Mouse (Mus musculus): ENCODE results near the gene Col4a4. TPM values are rescaled to one million over a fixed set of nuclear protein-coding genes. Genes with fewer than 3 reads are reported as not detected.

Gene Col4a4
- polyA plus RNA-seq, 1 experiment, result 0.75 TPM

GRCm38 (mm10) chr1:82475254-82475653, 111.4 kb downstream of the Col4a4 start:
- Histone ChIP-seq H3K4me3 (ENCODE audit: insufficient read depth, low read depth, low read length) (no peak overlapping the region), H3K27ac (replicated peaks; ENCODE audit: low read depth, low read length) (no peak overlapping the region), H3K4me1 (ENCODE audit: control insufficient read depth, insufficient read depth, insufficient read length, low read length) (peaks cover 2% of the 10 kb centered on the region; the same call in 1 of the 2 replicates)

GRCm38 (mm10) chr1:82474461-82474961, 112.1 kb downstream of the Col4a4 start:
- H3K27ac ChIP-seq (replicated peaks; ENCODE audit: low read depth, low read length), result no peak overlapping the region
- H3K4me3 ChIP-seq (ENCODE audit: insufficient read depth, low read depth, low read length), result no peak overlapping the region
- H3K4me1 ChIP-seq (ENCODE audit: control insufficient read depth, insufficient read depth, insufficient read length, low read length), result peaks cover 2% of the 10 kb centered on the region; the same call in 1 of the 2 replicates

- Histone ChIP-seq H3K27ac (replicated peaks; ENCODE audit: low read depth, low read length) (no peak overlapping the region), H3K4me3 (ENCODE audit: insufficient read depth, low read depth, low read length) (no peak overlapping the region), H3K4me1 (ENCODE audit: control insufficient read depth, insufficient read depth, insufficient read length, low read length) (peaks cover 2% of the 10 kb centered on the region; the same call in 1 of the 2 replicates)
These were observed 113.2 kb downstream of the Col4a4 start for GRCm38 (mm10) chr1:82473467-82473866.

- no peak overlapping the region for H3K4me3 ChIP-seq (ENCODE audit: insufficient read depth, low read depth, low read length)
- H3K4me1 ChIP-seq (ENCODE audit: control insufficient read depth, insufficient read depth, insufficient read length, low read length), result no peaks in the 10 kb centered on the region
- H3K27ac ChIP-seq (replicated peaks; ENCODE audit: low read depth, low read length), result no peak overlapping the region
These were observed 116.0 kb downstream of the Col4a4 start for GRCm38 (mm10) chr1:82470516-82471225.

DNA sequence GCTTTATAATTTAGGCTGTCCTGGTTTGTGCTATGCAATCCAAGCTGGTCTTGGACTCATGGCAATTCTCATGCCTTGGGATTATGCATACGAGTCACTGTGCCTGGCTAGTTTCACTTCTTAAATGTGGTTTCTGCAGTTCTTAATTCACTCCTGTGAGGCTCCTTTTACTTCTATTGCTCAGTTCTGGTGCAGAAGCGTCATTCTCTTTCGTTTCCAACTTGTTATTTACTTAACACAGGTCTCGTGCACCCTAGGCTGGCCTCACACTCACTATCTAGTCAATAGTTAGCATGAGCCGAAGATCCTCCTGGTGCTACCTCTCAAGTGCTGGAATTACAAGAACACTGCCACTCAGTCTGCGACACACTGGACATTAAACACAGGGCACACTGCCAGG, 117.8 kb downstream of the Col4a4 start:
- no peak overlapping the region for H3K27ac ChIP-seq (replicated peaks; ENCODE audit: low read depth, low read length)
- H3K4me3 ChIP-seq (ENCODE audit: insufficient read depth, low read depth, low read length), result no peak overlapping the region

DNA sequence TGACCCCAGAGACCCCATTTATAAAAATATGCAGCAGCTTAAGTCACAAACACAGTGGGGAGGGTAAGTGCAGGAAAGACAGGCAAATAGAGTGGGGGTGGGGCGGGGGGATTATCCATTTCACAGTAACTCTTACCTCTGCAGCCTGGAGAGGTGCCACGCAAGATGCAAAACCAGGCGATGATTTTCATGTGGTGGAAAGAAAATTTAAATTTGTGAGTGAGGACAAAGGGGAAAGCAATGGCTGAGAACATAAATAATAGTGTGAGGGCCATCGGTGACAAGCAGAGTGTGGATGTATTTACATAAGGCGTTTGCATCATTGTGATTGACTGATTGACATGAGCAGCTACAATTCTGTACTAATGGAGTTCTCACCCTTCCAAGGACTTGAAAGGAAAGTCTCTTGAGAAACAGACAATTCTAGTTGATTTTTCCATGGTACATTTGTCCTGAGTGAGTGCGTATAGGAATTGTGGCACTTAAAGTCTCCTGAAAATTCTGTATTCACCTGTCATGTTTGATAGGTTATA, 121.3 kb downstream of the Col4a4 start:
- Histone ChIP-seq H3K27ac (replicated peaks; ENCODE audit: low read depth, low read length) (no peak overlapping the region), H3K4me1 (ENCODE audit: control insufficient read depth, insufficient read depth, insufficient read length, low read length) (no peaks in the 10 kb centered on the region)

More for the DNA sequence above, 117.8 kb downstream of the Col4a4 start:
- H3K4me1 ChIP-seq (ENCODE audit: control insufficient read depth, insufficient read depth, insufficient read length, low read length), result no peaks in the 10 kb centered on the region

GRCm38 (mm10) chr1:82461041-82461440, 125.6 kb downstream of the Col4a4 start:
- Histone ChIP-seq H3K4me1 (ENCODE audit: control insufficient read depth, insufficient read depth, insufficient read length, low read length) (no peaks in the 10 kb centered on the region), H3K27ac (replicated peaks; ENCODE audit: low read depth, low read length) (no peak overlapping the region), H3K4me3 (ENCODE audit: insufficient read depth, low read depth, low read length) (no peak overlapping the region)

More for the DNA sequence above, 121.3 kb downstream of the Col4a4 start:
- no peak overlapping the region for H3K4me3 ChIP-seq (ENCODE audit: insufficient read depth, low read depth, low read length)

GRCm38 (mm10) chr1:82459926-82460325, 126.7 kb downstream of the Col4a4 start:
- Histone ChIP-seq H3K4me3 (ENCODE audit: insufficient read depth, low read depth, low read length) (no peak overlapping the region), H3K27ac (replicated peaks; ENCODE audit: low read depth, low read length) (no peak overlapping the region), H3K4me1 (ENCODE audit: control insufficient read depth, insufficient read depth, insufficient read length, low read length) (no peaks in the 10 kb centered on the region)

DNA sequence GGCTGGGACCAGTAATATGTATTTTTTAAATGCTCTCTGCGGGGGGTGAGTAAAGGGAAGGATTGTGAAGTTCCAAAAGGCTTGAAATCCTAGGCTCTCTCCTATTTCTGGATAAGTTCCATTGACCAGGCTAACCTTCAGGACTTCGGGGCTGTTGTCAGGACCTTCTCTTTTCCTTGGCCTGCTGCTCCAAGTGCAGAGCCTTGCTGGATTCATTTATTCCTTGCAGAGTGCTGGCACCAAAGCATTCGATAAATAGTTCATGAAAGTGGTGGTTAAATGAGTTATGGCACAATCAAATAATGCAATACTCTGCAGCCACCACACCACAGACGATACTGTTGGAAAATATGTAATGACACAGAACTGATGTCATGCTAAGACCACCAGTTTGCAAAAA, 127.3 kb downstream of the Col4a4 start:
- no peak overlapping the region for H3K4me3 ChIP-seq (ENCODE audit: insufficient read depth, low read depth, low read length)
- H3K27ac ChIP-seq (replicated peaks; ENCODE audit: low read depth, low read length), result no peak overlapping the region
- no peaks in the 10 kb centered on the region for H3K4me1 ChIP-seq (ENCODE audit: control insufficient read depth, insufficient read depth, insufficient read length, low read length)

GRCm38 (mm10) chr1:82454031-82454430, 132.6 kb downstream of the Col4a4 start:
- H3K27ac ChIP-seq (replicated peaks; ENCODE audit: low read depth, low read length), result no peak overlapping the region
- no peak overlapping the region for H3K4me3 ChIP-seq (ENCODE audit: insufficient read depth, low read depth, low read length)
- H3K4me1 ChIP-seq (ENCODE audit: control insufficient read depth, insufficient read depth, insufficient read length, low read length), result no peaks in the 10 kb centered on the region

GRCm38 (mm10) chr1:82451927-82452651, 134.6 kb downstream of the Col4a4 start:
- H3K4me1 ChIP-seq (ENCODE audit: control insufficient read depth, insufficient read depth, insufficient read length, low read length), result no peaks in the 10 kb centered on the region
- no peak overlapping the region for H3K27ac ChIP-seq (replicated peaks; ENCODE audit: low read depth, low read length)
- H3K4me3 ChIP-seq (ENCODE audit: insufficient read depth, low read depth, low read length), result no peak overlapping the region

DNA sequence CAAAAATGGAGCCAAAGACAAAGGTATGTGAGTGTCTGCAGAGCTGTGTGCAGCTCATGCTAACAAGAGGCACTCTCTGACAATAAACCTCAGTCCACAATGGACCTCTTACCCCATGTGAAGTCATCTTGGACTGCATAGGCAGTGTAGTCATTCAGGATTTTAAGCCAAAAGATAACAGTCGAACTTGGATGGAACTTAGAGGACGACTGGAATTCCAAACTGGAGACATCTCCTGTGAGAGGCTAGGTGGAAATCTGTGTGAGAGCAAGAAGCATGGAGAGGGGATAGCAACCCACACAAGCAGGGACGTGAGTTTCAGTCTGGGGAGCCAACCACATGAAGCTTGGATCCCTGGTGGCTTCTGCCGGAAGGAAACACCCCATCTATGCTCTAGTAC, 136.8 kb downstream of the Col4a4 start:
- peaks cover 7% of the 10 kb centered on the region; the same call in 1 of the 2 replicates for H3K4me1 ChIP-seq (ENCODE audit: control insufficient read depth, insufficient read depth, insufficient read length, low read length)
- H3K27ac ChIP-seq (replicated peaks; ENCODE audit: low read depth, low read length), result no peak overlapping the region
- no peak overlapping the region for H3K4me3 ChIP-seq (ENCODE audit: insufficient read depth, low read depth, low read length)

DNA sequence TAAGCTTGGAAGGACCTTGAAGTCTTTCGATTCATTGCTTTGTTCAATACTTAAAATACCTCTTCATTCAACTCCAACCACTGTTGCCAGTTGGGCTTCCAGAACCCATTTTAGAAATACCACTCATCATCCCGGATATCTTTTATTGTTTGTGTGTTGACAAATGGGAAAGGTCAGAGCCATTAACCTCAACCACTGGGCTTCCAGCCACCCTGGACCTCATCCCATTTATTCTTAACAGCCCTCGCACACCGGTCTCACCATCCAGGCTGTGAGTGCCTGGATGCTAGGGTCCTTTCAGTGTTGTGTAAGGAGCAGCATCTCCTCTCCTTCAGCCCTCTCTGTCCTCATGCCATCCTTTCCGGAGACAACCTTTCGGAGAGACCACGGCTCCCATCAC, 140.6 kb downstream of the Col4a4 start:
- no peak overlapping the region for H3K27ac ChIP-seq (replicated peaks; ENCODE audit: low read depth, low read length)
- no peak overlapping the region for H3K4me3 ChIP-seq (ENCODE audit: insufficient read depth, low read depth, low read length)
- peaks cover 7% of the 10 kb centered on the region; the same call in 1 of the 2 replicates for H3K4me1 ChIP-seq (ENCODE audit: control insufficient read depth, insufficient read depth, insufficient read length, low read length)

- Histone ChIP-seq H3K4me1 (ENCODE audit: control insufficient read depth, insufficient read depth, insufficient read length, low read length) (peaks cover 7% of the 10 kb centered on the region; the same call in 1 of the 2 replicates), H3K27ac (replicated peaks; ENCODE audit: low read depth, low read length) (no peak overlapping the region), H3K4me3 (ENCODE audit: insufficient read depth, low read depth, low read length) (no peak overlapping the region)
These were observed 143.1 kb downstream of the Col4a4 start for GRCm38 (mm10) chr1:82443517-82443916.

GRCm38 (mm10) chr1:82440123-82440522, 146.5 kb downstream of the Col4a4 start:
- no peak overlapping the region for H3K27ac ChIP-seq (replicated peaks; ENCODE audit: low read depth, low read length)
- H3K4me1 ChIP-seq (ENCODE audit: control insufficient read depth, insufficient read depth, insufficient read length, low read length), result no peaks in the 10 kb centered on the region
- H3K4me3 ChIP-seq (ENCODE audit: insufficient read depth, low read depth, low read length), result no peak overlapping the region

Measured in brown adipose tissue, adult 24 weeks (tissue).